Mouse (Mus musculus): ENCODE measurements at regions not wholly inside any gene's neighbourhood (a gene's known extent, or its start where the extent isn't known, plus 50 kb on each side); places are given as distances from the start of the nearest gene placed in this dataset.

- in situ Hi-C loops (cut with MboI; ENCODE audit: low sequenced_read_pairs in 2 of 2, unreplicated experiment in 2 of 2), result no loop called here
- no peaks in the 10 kb centered on the region for H3K36me3 ChIP-seq (ENCODE audit: control insufficient read depth, insufficient read depth, low read length, poor library complexity, severe bottlenecking)
- no peak overlapping the region for H3K9ac ChIP-seq (ENCODE audit: insufficient read depth, low read depth, low read length, poor library complexity, severe bottlenecking)
- H3K4me1 ChIP-seq (ENCODE audit: control insufficient read depth in 2 of 2, insufficient read depth in 2 of 2, low read length in 2 of 2, poor library complexity in 1 of 2), result no peaks in the 10 kb centered on the region
- no peak overlapping the region for H3K4me3 ChIP-seq (ENCODE audit: insufficient read depth in 1 of 2, low read depth in 1 of 2, low read length in 2 of 2, poor library complexity in 1 of 2, severe bottlenecking in 1 of 2)
- no peak overlapping the region for H3K27ac ChIP-seq (ENCODE audit: insufficient read depth, low read depth, low read length, poor library complexity, severe bottlenecking)
- no peaks in the 10 kb centered on the region for H3K9me3 ChIP-seq (ENCODE audit: control insufficient read depth, insufficient read depth, low read depth, low read length)
- DNase-seq (ENCODE audit: low read depth, low spot score), result no peak
- no peak for TF ChIP-seq ZC3H11A (IDR thresholded peaks at IDR 0.05; ENCODE audit: borderline replicate concordance, low read depth, low read length)
- TF ChIP-seq CHD2 (IDR thresholded peaks at IDR 0.05; ENCODE audit: low read depth, low read length), result no peak
- TF ChIP-seq HCFC1 (IDR thresholded peaks at IDR 0.05; ENCODE audit: borderline replicate concordance, insufficient read depth, low read length), result no peak
- TF ChIP-seq MAFK (IDR thresholded peaks at IDR 0.05; ENCODE audit: insufficient read depth, low read depth, low read length), result no peak
- TF ChIP-seq ZNF384 (IDR thresholded peaks at IDR 0.05; ENCODE audit: low read depth, low read length), result no peak
Observed at GRCm38 (mm10) chr11:19455391-19456290, 436.9 kb upstream of the Meis1 start.

GRCm38 (mm10) chr11:19456577-19456976, 437.8 kb upstream of the Meis1 start:
- in situ Hi-C loops (cut with MboI; ENCODE audit: low sequenced_read_pairs in 2 of 2, unreplicated experiment in 2 of 2), result no loop called here
- Histone ChIP-seq H3K36me3 (ENCODE audit: control insufficient read depth, insufficient read depth, low read length, poor library complexity, severe bottlenecking) (no peaks in the 10 kb centered on the region), H3K9ac (ENCODE audit: insufficient read depth, low read depth, low read length, poor library complexity, severe bottlenecking) (no peak overlapping the region), H3K4me1 (ENCODE audit: control insufficient read depth in 2 of 2, insufficient read depth in 2 of 2, low read length in 2 of 2, poor library complexity in 1 of 2) (no peaks in the 10 kb centered on the region), H3K27ac (ENCODE audit: insufficient read depth, low read depth, low read length, poor library complexity, severe bottlenecking) (no peak overlapping the region), H3K4me3 (ENCODE audit: insufficient read depth in 1 of 2, low read depth in 1 of 2, low read length in 2 of 2, poor library complexity in 1 of 2, severe bottlenecking in 1 of 2) (no peak overlapping the region), H3K9me3 (ENCODE audit: control insufficient read depth, insufficient read depth, low read depth, low read length) (no peaks in the 10 kb centered on the region)
- TF ChIP-seq ZNF384 (IDR thresholded peaks at IDR 0.05; ENCODE audit: low read depth, low read length) (no peak), MAFK (IDR thresholded peaks at IDR 0.05; ENCODE audit: insufficient read depth, low read depth, low read length) (no peak)
- no peak for DNase-seq (ENCODE audit: low read depth, low spot score)

DNA sequence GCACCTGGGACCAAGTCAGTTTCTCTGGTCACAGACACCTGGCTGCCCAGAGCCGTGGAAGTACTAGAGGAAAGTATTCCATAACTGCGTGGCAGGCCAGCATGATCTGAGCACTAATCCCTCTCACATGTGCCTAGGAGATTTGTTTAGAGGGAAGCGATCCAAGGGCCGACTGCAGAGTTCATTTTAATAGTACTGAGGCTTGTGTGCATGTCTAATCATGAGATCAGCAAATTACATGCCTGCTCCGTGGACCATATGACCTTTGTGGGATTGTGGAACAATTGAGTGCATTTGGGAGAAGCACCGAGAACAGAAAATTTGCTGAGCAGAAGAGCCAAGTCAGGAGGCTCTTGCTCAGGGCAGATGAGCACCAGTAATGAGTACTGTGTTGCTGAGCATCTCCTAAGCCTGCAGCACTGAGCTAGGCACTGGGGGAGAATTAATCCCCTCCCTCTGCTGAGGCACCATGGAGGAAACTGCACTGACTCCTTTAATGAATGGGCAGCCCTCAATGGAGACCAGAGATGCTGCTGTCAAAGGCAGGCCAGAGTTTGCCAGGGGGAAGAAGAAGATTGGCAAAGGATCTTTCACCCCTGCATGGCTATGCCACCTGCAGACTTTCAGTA, 445.1 kb upstream of the Meis1 start:
- Histone ChIP-seq H3K27ac (ENCODE audit: insufficient read depth, low read depth, low read length, poor library complexity, severe bottlenecking) (no peak overlapping the region), H3K4me3 (ENCODE audit: insufficient read depth in 1 of 2, low read depth in 1 of 2, low read length in 2 of 2, poor library complexity in 1 of 2, severe bottlenecking in 1 of 2) (no peak overlapping the region), H3K9me3 (ENCODE audit: control insufficient read depth, insufficient read depth, low read depth, low read length) (no peaks in the 10 kb centered on the region), H3K36me3 (ENCODE audit: control insufficient read depth, insufficient read depth, low read length, poor library complexity, severe bottlenecking) (no peaks in the 10 kb centered on the region), H3K9ac (ENCODE audit: insufficient read depth, low read depth, low read length, poor library complexity, severe bottlenecking) (no peak overlapping the region), H3K4me1 (ENCODE audit: control insufficient read depth in 2 of 2, insufficient read depth in 2 of 2, low read length in 2 of 2, poor library complexity in 1 of 2) (no peaks in the 10 kb centered on the region)
- in situ Hi-C loops (cut with MboI; ENCODE audit: low sequenced_read_pairs in 2 of 2, unreplicated experiment in 2 of 2), result no loop called here
- no peak for DNase-seq (ENCODE audit: low read depth, low spot score)
- TF ChIP-seq ZC3H11A (IDR thresholded peaks at IDR 0.05; ENCODE audit: borderline replicate concordance, low read depth, low read length) (no peak), HCFC1 (IDR thresholded peaks at IDR 0.05; ENCODE audit: borderline replicate concordance, insufficient read depth, low read length) (no peak), CHD2 (IDR thresholded peaks at IDR 0.05; ENCODE audit: low read depth, low read length) (no peak), ZNF384 (IDR thresholded peaks at IDR 0.05; ENCODE audit: low read depth, low read length) (no peak), MAFK (IDR thresholded peaks at IDR 0.05; ENCODE audit: insufficient read depth, low read depth, low read length) (no peak)

DNA sequence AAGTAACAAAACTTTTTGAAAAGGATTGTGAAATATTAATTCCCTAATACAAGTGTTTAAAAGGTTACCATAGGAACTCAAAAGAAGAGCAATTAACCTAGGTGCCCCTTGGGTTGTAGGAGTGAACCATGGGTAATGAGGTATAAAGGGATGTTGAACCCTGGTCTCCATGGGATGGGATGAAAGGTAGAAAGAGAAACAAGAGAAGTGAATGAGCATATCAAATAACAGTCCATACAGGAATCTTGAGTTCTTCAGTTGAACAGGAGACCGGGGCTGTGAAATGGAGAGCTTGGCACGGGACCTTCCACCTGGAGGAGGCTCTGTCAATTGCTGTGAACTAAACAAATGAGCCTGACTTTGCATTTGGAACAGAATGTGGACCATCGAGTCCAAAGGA, 449.6 kb upstream of the Meis1 start:
- no peak for DNase-seq (ENCODE audit: low read depth, low spot score)
- Histone ChIP-seq H3K4me1 (ENCODE audit: control insufficient read depth in 2 of 2, insufficient read depth in 2 of 2, low read length in 2 of 2, poor library complexity in 1 of 2) (no peaks in the 10 kb centered on the region), H3K36me3 (ENCODE audit: control insufficient read depth, insufficient read depth, low read length, poor library complexity, severe bottlenecking) (no peaks in the 10 kb centered on the region), H3K4me3 (ENCODE audit: insufficient read depth in 1 of 2, low read depth in 1 of 2, low read length in 2 of 2, poor library complexity in 1 of 2, severe bottlenecking in 1 of 2) (no peak overlapping the region), H3K27ac (ENCODE audit: insufficient read depth, low read depth, low read length, poor library complexity, severe bottlenecking) (no peak overlapping the region), H3K9ac (ENCODE audit: insufficient read depth, low read depth, low read length, poor library complexity, severe bottlenecking) (no peak overlapping the region), H3K9me3 (ENCODE audit: control insufficient read depth, insufficient read depth, low read depth, low read length) (no peaks in the 10 kb centered on the region)
- in situ Hi-C loops (cut with MboI; ENCODE audit: low sequenced_read_pairs in 2 of 2, unreplicated experiment in 2 of 2), result no loop called here
- TF ChIP-seq HCFC1 (IDR thresholded peaks at IDR 0.05; ENCODE audit: borderline replicate concordance, insufficient read depth, low read length) (no peak), ZNF384 (IDR thresholded peaks at IDR 0.05; ENCODE audit: low read depth, low read length) (no peak), ZC3H11A (IDR thresholded peaks at IDR 0.05; ENCODE audit: borderline replicate concordance, low read depth, low read length) (no peak), MAFK (IDR thresholded peaks at IDR 0.05; ENCODE audit: insufficient read depth, low read depth, low read length) (no peak), CHD2 (IDR thresholded peaks at IDR 0.05; ENCODE audit: low read depth, low read length) (no peak)

Measured in ES-E14 (cell line).